24 mouse cellular contexts compared by ENCODE assay signal in genomic region chr13:59368550-59369449, GRCm38 (mm10).
A peak's percentile ranks its signal among the peaks of the same experiment; 100 is the strongest.
DNase-seq lines count a peak whose midpoint lies in the region; ATAC-seq lines count a peak whose summit lies in the region.
"Had no signal": no experiment of that assay in that cellular context is flagged by ENCODE, and none has a peak within 500 bp of the region (broad histone marks: within the 10 kb centered on the region; RNA-seq: fewer than 3 reads in every experiment).

No protein-coding gene starts in this region.

- 0 out of 2 replicates have a peak, but pooled peaks cover 13% of the 10 kb centered on the region for H3K4me1 ChIP-seq in kidney, embryonic 16.5 days (ENCODE audit: insufficient read depth, low read length)
- no peaks in the 10 kb centered on the region for H3K4me1 ChIP-seq in lung, embryonic 16.5 days (replicated peaks; ENCODE audit: control insufficient read depth, insufficient read depth, low read length)
- H3K4me1 ChIP-seq in embryonic facial prominence, embryonic 10.5 days = peaks cover 28% of the 10 kb centered on the region
- H3K4me1 ChIP-seq: forebrain, embryonic 12.5 days; hindbrain, embryonic 15.5 days had no signal

- H3K9ac ChIP-seq in kidney, embryonic 16.5 days (replicated peaks; ENCODE audit: low read length) = no peak overlapping the region
- no peak overlapping the region for H3K9ac ChIP-seq in lung, embryonic 16.5 days (ENCODE audit: low read length)
- H3K9ac ChIP-seq: embryonic facial prominence, embryonic 13.5 days; forebrain, embryonic 12.5 days; forebrain, embryonic 15.5 days; heart, embryonic 12.5 days; heart, embryonic 15.5 days; hindbrain, embryonic 12.5 days; hindbrain, embryonic 15.5 days had no signal

- H3K36me3 ChIP-seq in kidney, embryonic 16.5 days (ENCODE audit: insufficient read depth, low read length) = no peaks in the 10 kb centered on the region
- H3K36me3 ChIP-seq in lung, embryonic 16.5 days (ENCODE audit: control insufficient read depth, insufficient read depth, low read length) = no peaks in the 10 kb centered on the region
- H3K36me3 ChIP-seq in embryonic facial prominence, embryonic 10.5 days (replicated peaks) = no peaks in the 10 kb centered on the region
- H3K36me3 ChIP-seq: embryonic facial prominence, embryonic 13.5 days; forebrain, embryonic 12.5 days; forebrain, embryonic 15.5 days; heart, embryonic 12.5 days; heart, embryonic 15.5 days; hindbrain, embryonic 12.5 days; hindbrain, embryonic 15.5 days had no signal

- WGBS in kidney, embryonic 16.5 days = 51% methylated on average over 13 of the region's 13 CpGs
- WGBS in lung, embryonic 16.5 days = 48% methylated on average over 13 of the region's 13 CpGs
- 76% methylated on average over 13 of the region's 13 CpGs for whole genome bisulfite sequencing in embryonic facial prominence, embryonic 10.5 days

- no peak overlapping the region for H3K27ac ChIP-seq in kidney, embryonic 16.5 days (ENCODE audit: low read length)
- H3K27ac ChIP-seq in lung, embryonic 16.5 days (ENCODE audit: low read length) = no peak overlapping the region
- peak overlapping the region; percentile 54; the same call in 1 of the 2 replicates for H3K27ac ChIP-seq in embryonic facial prominence, embryonic 10.5 days (replicated peaks)
- H3K27ac ChIP-seq: embryonic facial prominence, embryonic 13.5 days; forebrain, embryonic 12.5 days; forebrain, embryonic 15.5 days; heart, embryonic 15.5 days; hindbrain, embryonic 12.5 days; hindbrain, embryonic 15.5 days had no signal

- DNase-seq in kidney, postnatal 4 days = peak; percentile 9 to 24
- DNase-seq in lung, postnatal 4 days = no peak
- DNase-seq in embryonic facial prominence, embryonic 10.5 days (ENCODE audit: low spot score) = no peak
- no peak for DNase-seq in liver
- DNase-seq: adrenal gland, adult 2 months; adrenal gland, postnatal 14 days; cerebellum, adult 11 months; cerebellum, adult 2 months; cerebellum, adult 9-11 months; cerebellum, postnatal 25 days; gastrocnemius, postnatal 25 days; heart, adult 18-20 months; heart, postnatal 36 days had no signal

- H3K27me3 ChIP-seq in kidney, embryonic 16.5 days (ENCODE audit: insufficient read depth, low read length) = no peaks in the 10 kb centered on the region
- no peaks in the 10 kb centered on the region for H3K27me3 ChIP-seq in lung, embryonic 16.5 days (ENCODE audit: control insufficient read depth, insufficient read depth, low read depth, low read length)
- H3K27me3 ChIP-seq in embryonic facial prominence, embryonic 10.5 days (replicated peaks; ENCODE audit: low read depth, poor library complexity, severe bottlenecking) = no peaks in the 10 kb centered on the region
- H3K27me3 ChIP-seq: embryonic facial prominence, embryonic 13.5 days; forebrain, embryonic 12.5 days; forebrain, embryonic 15.5 days; heart, embryonic 12.5 days; heart, embryonic 15.5 days; hindbrain, embryonic 12.5 days; hindbrain, embryonic 15.5 days had no signal

- H3K9me3 ChIP-seq in kidney, embryonic 16.5 days (ENCODE audit: low read length) = no peaks in the 10 kb centered on the region
- H3K9me3 ChIP-seq in lung, embryonic 16.5 days (ENCODE audit: control insufficient read depth, low read length) = no peaks in the 10 kb centered on the region
- no peaks in the 10 kb centered on the region for H3K9me3 ChIP-seq in embryonic facial prominence, embryonic 10.5 days
- H3K9me3 ChIP-seq: embryonic facial prominence, embryonic 13.5 days; forebrain, embryonic 12.5 days; forebrain, embryonic 15.5 days; heart, embryonic 12.5 days; heart, embryonic 15.5 days; hindbrain, embryonic 12.5 days; hindbrain, embryonic 15.5 days had no signal

- H3K4me2 ChIP-seq in kidney, embryonic 16.5 days (replicated peaks; ENCODE audit: low read depth, low read length) = no peak overlapping the region
- no peak overlapping the region for H3K4me2 ChIP-seq in lung, embryonic 16.5 days (ENCODE audit: low read depth, low read length)
- H3K4me2 ChIP-seq: embryonic facial prominence, embryonic 13.5 days; forebrain, embryonic 12.5 days; forebrain, embryonic 15.5 days; heart, embryonic 12.5 days; heart, embryonic 15.5 days; hindbrain, embryonic 12.5 days; hindbrain, embryonic 15.5 days had no signal

- no peak for ATAC-seq in kidney, embryonic 16.5 days (ENCODE audit: low FRiP score, low TSS enrichment)
- peak; percentile 91 for ATAC-seq in lung, embryonic 16.5 days (ENCODE audit: low read depth)
- ATAC-seq: CD4-positive, CD25-positive, alpha-beta regulatory T cell, adult 4 months; forebrain, embryonic 15.5 days had no signal

- H3K4me3 ChIP-seq in kidney, embryonic 16.5 days (ENCODE audit: low read length) = no peak overlapping the region
- no peak overlapping the region for H3K4me3 ChIP-seq in lung, embryonic 16.5 days (ENCODE audit: low read length)
- no peak overlapping the region for H3K4me3 ChIP-seq in embryonic facial prominence, embryonic 10.5 days
- H3K4me3 ChIP-seq: embryonic facial prominence, embryonic 13.5 days; erythroblast, embryonic 14.5 days; forebrain, embryonic 12.5 days; forebrain, embryonic 15.5 days; heart, embryonic 12.5 days; heart, embryonic 15.5 days; hindbrain, embryonic 12.5 days; hindbrain, embryonic 15.5 days had no signal

Comparison
In these comparisons a context has a peak if more than half of its experiments do, and no peak if none do; other contexts are left out.
1. DNase-seq: peak in kidney, postnatal 4 days (2 of 2); none in lung, postnatal 4 days (0 of 2), embryonic facial prominence, embryonic 10.5 days (single experiment) and liver (single experiment).